Mouse (Mus musculus): ENCODE measurements around the gene Mcemp1.

Mcemp1 gene

DNA sequence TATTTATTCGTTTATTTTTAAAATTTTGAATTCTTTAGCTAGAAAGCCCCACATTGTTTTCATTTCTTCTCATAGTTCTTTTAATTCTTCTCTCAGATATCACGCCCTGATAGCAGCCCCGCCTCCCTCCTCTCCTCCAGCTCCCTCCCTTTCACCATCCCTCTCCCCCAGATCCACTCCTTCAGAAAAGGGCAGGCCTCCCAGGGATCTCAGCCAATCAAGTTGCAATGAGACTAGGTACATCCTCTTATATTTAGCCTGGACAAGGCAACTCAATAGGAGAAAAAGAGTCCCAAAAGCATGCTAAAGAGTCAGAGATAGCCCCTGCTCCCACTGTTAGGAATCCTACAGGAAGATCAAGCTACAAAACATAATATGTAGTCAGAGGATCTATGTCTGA lies 9.1 kb downstream of the Mcemp1 start:
- no peak for DNase-seq (ENCODE audit: low spot score)

- DNase-seq (ENCODE audit: low spot score) = peak; percentile 94
Measured at GRCm38 (mm10) chr8:3676131-3676992, 10.8 kb downstream of the Mcemp1 start, which contains the start of gene Trappc5. TSS of gene Trappc5 (plus strand) at chr8:3676299.

DNA sequence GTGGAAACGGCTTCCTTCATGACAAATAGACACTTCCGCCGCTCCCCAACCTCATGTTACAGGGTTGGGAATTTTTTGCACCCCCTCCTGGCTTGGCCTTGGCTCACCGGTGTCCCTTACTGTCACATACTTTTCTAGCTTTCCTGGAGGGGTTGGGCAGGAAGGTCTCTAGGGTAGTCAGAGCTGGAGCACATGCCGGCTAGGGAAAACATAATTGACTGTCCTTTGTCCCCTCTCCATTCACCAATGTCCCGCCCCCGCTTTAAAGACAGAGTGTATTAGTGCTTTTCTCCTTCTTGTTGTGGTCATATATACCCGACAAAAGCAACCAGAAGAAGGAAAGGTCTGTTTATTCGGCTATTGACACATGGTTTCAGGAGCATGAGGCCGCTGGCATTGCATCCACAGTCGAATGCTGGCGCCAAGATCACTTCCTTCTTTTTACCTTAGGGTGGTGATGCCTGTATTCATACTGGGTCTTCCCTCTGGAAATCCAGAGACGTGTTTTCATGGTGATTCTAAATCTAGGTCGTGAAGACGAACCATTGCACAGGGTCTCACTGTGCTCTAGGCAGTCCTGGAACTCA lies 11.5 kb downstream of the Mcemp1 start:
- no peak for DNase-seq (ENCODE audit: low spot score)

DNA sequence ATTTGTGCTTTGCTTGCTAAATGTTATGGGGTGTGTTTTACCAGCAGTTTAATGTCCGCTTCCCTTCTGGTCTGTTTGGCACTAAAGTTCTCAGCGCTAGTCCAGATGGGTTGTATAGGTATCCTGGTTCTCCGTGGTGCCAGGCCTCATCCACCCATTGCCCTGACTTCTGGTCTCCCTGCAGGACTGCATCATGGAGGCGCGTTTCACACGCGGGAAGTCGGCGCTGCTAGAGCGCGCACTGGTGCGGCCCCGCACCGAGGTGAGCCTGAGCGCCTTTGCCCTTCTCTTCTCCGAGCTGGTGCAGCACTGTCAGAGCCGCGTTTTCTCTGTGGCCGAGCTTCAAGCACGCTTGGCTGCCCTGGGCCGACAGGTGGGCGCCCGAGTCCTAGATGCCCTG lies 13.3 kb downstream of the Mcemp1 start:
- no peak for DNase-seq (ENCODE audit: low spot score)

DNA sequence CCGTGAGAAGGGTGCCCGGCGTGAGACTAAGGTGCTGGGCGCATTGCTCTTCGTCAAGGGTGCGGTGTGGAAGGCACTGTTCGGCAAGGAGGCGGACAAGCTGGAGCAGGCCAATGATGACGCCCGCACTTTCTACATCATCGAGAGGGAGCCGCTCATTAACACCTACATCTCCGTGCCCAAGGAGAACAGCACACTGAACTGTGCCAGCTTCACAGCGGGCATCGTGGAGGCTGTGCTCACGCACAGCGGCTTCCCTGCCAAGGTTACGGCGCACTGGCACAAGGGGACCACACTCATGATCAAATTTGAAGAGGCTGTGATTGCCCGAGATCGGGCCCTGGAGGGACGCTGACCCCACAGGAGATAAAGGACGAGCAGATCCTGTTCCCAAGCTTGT lies 13.7 kb downstream of the Mcemp1 start:
- DNase-seq (ENCODE audit: low spot score) = no peak

- no peak for DNase-seq (ENCODE audit: low spot score)
Measured at GRCm38 (mm10) chr8:3679656-3680055, 14.1 kb downstream of the Mcemp1 start.

GRCm38 (mm10) chr8:3682435-3682834 lies 16.9 kb downstream of the Mcemp1 start:
- no peak for DNase-seq (ENCODE audit: low spot score)

- DNase-seq (ENCODE audit: low spot score) = no peak
Measured at GRCm38 (mm10) chr8:3683408-3684176, 18.0 kb downstream of the Mcemp1 start.

DNA sequence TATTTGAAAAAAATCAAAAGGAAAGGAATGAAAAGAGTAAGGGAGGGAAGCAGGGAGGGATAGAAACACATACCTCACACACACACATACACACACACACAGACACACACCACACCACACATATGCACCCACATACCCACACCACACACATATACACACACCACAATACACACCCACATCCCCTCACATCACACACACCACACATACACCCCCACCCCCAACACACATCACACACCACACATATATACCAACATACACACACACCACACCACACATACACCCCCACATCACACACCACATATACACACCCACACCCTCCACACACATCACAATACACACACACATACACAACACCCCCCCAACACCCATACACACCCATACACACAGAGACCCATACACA lies 19.0 kb downstream of the Mcemp1 start:
- no peak for DNase-seq (ENCODE audit: low spot score)

- DNase-seq (ENCODE audit: low spot score) = no peak
Measured at GRCm38 (mm10) chr8:3685422-3685821, 19.9 kb downstream of the Mcemp1 start.

GRCm38 (mm10) chr8:3687537-3687936 lies 22.0 kb downstream of the Mcemp1 start:
- no peak for DNase-seq (ENCODE audit: low spot score)

- no peak for DNase-seq (ENCODE audit: low spot score)
Measured at GRCm38 (mm10) chr8:3690774-3691173, 25.2 kb downstream of the Mcemp1 start.

- DNase-seq (ENCODE audit: low spot score) = no peak
Measured at GRCm38 (mm10) chr8:3694121-3694520, 28.6 kb downstream of the Mcemp1 start, which contains the start of gene Fcer2a. TSS of gene Fcer2a (minus strand) at chr8:3694175.

GRCm38 (mm10) chr8:3701491-3701890 lies 35.9 kb downstream of the Mcemp1 start:
- DNase-seq (ENCODE audit: low spot score) = no peak

DNA sequence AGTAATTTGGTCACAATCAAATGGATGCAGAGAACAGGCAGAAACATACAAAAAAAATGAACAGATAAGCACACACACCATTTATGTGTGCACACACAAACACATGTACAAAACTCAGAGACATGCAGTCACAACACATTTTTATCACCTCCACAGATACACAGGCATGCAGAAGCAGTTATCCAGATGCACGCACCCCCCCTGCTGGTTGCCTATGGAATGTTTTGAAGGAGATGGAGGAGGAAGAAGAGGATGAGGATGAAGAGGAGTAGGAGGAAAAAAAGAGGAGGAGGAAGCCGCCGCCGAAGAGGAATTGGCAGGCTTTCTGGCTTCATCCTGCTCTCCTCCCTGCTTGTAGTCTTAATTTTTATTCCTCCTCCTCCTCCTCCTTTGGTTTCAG lies 40.2 kb downstream of the Mcemp1 start:
- no peak for DNase-seq (ENCODE audit: low spot score)

DNA sequence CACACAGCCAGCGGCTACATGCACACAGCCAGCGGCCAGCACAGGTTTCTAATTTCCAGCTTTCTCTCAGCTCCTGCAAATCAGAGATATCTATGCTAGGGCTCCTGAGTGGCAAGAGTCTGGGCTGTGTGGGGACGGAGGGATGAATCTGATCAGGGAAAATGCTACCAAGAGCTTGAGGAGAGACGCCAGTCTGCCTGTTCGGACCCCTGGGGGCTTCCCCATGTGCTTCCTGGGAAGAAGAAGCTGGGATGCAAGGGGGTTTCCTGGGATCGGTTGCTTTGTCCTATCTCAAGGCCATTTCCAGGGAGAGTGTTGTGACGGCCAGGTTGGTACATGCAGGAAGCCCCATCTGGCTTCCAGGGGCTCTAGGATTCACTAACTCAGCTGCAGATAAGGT lies 42.1 kb downstream of the Mcemp1 start:
- DNase-seq (ENCODE audit: low spot score) = no peak

DNA sequence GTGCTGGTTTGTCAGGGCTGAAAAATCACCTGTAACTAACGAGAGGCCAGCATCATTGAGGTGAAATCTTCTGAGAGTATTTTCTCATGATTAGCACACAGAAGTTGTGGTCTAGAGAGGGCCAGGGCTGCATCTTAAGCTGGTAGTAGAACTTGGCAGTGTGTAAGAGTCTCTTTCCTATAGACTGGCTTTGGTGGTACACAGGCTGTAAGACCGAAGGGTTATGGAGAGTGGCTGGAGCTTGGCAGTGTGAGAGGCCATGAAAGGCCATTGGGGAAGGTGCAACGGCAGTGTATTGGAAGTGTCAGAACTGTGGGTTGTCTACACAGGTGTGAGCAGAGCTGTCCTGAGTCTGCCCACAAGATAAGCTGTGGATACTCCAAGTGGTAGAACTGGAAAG lies 44.8 kb downstream of the Mcemp1 start:
- DNase-seq (ENCODE audit: low spot score) = no peak

DNA sequence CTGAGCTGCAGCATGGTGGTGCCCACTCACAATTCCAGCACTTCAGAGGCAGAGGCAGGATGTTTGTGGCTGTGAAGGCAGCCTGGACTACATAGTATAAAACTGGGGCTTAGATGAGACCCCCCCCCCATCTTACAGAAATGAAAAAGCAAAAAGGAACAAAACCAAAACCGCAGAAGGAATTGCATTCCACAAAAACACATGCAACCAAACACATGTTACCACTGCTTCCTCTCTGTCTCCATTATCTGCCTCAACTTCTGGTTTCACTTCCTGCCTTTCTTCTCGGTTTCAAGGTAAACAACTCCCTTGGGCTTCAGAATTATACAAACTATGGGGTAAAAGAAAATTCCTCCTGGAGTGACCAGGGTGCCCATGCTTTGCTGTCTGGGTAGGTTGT lies 46.1 kb downstream of the Mcemp1 start:
- DNase-seq (ENCODE audit: low spot score) = no peak

GRCm38 (mm10) chr8:3717321-3717954 lies 51.9 kb downstream of the Mcemp1 start:
- no peak for DNase-seq (ENCODE audit: low spot score)

- DNase-seq (ENCODE audit: low spot score) = peak; percentile 65
Measured at GRCm38 (mm10) chr8:3718559-3718958, 53.0 kb downstream of the Mcemp1 start.
